Mouse (Mus musculus): ENCODE measurements at regions not wholly inside any gene's neighbourhood (a gene's known extent, or its start where the extent isn't known, plus 50 kb on each side); places are given as distances from the start of the nearest gene placed in this dataset.
"Not testable (repeated sequence)": the region's sequence is repeated elsewhere in the genome, so short reads cannot be mapped to it uniquely, and the experiment has no call there.

DNA sequence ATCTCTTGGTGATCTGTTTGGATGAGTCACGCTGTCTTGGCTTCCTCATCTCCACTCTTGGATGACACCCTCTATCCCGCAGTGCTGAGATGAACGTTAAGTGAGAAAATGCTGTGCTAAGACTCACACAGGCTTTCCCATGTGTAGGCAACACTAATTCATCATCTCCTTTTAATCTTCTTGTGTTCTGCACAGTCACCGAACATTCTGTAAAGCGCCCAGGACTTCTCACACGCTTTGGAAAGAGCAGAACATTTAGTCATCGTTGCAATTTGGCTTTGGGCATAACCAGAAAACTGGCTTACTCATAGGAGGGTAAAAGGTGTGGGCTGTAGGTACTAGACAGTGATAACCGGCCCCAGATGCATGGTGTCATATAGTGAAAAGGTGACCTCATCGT lies 94.9 kb downstream of the Plppr4 start:
- DNase-seq = no peak

GRCm38 (mm10) chr3:117247833-117248232 lies 112.8 kb downstream of the Plppr4 start:
- DNase-seq = no peak

DNA sequence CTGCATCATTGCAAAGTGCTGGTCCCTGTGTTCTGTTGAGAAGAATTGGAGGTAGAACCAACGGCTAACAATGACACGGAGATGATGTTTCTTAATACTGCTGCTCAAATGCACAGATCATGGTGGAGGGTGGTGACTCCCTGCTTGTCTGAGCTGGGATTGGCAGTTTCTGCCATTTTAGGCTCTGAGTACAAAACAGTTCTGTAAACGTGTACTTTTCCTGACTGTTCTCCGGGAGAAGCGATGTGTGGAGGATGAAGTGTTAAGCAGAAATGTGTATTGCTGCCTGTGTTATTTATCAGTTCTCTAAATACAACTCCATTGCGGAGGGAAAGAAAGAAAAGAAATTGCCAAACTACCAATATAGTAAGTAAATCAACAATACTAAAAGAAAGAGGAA lies 118.9 kb downstream of the Plppr4 start:
- DNase-seq = no peak

DNA sequence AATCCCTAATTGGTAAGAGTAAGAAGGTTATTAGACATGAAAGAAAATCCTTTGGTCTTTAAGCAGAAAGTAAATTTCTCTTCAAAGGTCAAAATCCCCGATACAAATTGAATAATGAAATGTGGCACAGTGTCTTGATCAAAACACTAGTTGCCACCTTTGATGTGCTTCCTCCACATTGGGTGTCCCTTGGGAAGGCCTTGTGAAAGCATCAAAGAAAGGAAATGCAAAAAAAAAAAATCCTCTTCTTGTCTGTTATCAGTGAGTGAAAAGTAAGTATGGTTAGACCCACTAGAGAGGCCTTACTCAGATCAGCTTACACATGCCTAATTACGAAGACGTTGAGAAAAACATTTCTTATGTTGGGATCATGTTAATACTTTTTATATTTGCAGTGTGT lies 134.1 kb downstream of the Plppr4 start:
- DNase-seq = no peak

DNA sequence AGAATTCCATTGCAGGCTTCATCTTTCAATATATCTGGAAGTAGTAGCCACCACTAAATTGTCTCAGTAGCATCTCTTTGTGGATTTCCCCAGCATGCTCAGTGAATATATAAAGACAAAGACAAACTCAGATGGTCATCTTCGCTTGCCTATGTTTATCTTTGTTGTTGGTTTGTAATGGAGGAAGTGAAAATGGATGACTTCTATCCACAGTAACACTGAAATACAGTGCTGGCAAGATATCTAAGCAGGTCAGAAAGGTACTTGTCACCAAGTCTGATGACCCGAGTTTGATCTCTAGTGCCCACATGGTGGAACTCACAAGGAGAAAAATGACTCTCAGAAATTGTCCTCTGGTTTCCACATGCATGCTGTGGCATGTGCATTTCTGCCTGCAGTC lies 135.6 kb downstream of the Plppr4 start:
- no peak for DNase-seq

DNA sequence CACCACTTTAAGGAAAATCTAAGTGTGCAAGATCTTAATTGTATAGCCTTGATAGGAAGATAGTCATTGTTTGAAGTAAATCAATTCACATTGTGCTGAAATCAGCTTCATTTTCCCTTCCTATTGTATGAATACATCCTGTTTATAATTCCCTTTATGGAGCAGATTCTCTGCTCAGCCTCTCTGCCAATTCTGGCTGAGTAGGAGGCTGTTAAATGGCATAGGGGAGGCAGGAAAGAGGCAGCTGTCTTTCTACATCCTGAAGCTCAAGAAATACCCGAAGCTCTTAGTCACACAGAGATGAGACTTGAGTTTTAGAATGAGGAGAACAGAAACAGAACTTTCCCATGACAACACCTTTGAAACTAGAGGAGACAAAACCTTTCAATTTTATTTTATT lies 142.7 kb downstream of the Plppr4 start:
- no peak for DNase-seq

DNA sequence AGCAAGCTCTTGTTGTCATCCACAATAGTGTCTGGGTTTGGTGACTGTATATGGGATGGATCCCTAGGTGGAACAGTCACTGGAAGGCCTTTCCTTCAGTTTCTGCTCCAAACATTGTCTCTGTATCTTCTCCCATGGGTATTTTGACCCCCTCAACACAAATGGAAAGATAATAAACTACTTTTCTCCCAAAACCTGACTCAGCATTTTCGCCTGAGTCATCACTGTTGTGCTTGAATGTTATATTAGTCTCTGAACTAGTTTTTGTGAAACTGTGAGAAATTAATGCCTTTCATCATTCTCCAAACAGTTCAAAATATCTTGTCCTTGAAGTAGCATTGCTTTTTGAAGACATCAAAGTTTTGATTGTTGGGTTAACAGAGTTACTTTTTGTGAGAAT lies 168.8 kb downstream of the Plppr4 start:
- DNase-seq = no peak

- no peak for DNase-seq
These were observed 171.7 kb downstream of the Plppr4 start for GRCm38 (mm10) chr3:117188782-117189500.

GRCm38 (mm10) chr3:117183654-117184184 lies 177.0 kb downstream of the Plppr4 start:
- no peak for DNase-seq

DNA sequence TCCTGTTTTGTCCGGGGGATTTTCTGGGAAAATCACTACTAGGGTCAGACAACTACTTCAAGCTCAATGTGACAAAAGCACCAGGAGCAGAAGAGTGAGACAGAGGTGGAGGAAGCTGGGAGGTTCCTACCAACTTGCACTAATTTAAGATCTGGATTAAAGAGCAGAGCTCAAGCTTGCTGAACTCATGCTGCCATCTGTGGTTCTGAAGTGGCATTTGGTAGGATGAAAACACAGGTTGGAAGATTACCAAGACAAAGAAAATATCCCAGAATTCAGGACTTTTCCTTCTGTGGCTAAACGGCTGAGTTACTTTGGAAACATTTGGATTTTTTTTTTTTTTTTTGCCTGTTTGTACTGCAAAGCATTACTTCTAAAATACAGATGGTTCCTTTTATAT lies 190.9 kb downstream of the Plppr4 start:
- DNase-seq = no peak

- no peak for DNase-seq
These were observed 194.3 kb upstream of the Palmd start for GRCm38 (mm10) chr3:117163046-117163445.

DNA sequence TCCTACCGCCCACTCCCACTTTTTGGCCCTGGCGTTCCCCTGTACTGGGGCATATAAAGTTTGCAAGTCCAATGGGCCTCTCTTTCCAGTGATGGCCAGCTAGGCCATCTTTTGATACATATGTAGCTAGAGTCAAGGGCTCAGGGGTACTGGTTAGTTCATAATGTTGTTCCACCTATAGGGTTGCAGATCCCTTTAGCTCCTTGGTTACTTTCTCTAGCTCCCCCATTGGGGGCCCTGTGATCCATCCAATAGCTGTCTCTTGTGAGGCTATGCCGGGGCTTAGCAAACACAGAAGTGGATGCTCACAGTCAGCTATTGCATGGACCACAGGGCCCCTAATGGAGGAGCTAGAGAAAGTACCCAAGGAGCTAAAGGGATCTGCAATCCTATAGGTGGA lies 191.9 kb upstream of the Palmd start:
- not testable (repeated sequence) for DNase-seq

DNA sequence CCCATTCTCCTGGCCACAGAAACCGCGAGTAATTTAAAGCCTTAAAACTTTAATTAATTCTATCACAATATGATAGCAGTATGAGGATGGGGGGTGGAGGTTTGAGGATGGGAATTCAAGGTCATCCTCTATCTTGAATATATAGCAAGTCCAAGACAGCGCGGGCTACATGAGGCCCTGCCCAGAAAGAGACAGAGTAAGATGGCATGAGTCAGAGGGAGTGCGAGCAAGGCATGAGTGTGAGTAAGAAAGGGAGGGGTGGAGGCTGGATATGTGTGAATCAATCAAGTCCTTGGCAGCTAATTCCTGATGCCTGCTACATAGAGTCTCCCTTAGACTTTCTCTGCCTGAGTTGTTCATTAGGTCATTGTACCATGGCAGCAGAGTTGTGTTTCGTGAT lies 186.5 kb upstream of the Palmd start:
- no peak for DNase-seq

DNA sequence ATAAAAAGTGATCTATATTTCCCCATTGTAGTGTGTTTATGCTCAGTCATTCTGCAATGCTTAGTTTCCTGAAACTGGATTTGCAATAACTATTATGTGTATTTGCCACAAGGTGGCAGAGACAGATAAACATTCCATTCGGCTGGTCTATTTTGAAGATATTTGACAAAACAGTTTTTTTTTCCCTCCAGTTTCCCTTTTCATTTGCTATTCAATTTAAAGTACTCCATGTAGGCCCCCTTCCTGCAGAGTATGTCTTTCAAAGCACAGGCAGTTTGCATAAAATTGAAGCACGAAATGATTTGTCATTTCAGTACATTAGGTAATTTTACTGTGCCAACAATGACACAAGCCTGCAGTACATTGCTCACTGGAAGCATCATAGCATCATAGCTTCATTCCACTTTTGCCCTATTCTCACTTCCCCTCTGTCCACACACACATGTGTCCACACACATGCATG lies 184.3 kb upstream of the Palmd start:
- no peak for DNase-seq

- DNase-seq = no peak
These were observed 183.6 kb upstream of the Palmd start for GRCm38 (mm10) chr3:117152414-117152813.

GRCm38 (mm10) chr3:117147414-117147813 lies 178.6 kb upstream of the Palmd start:
- DNase-seq = no peak

DNA sequence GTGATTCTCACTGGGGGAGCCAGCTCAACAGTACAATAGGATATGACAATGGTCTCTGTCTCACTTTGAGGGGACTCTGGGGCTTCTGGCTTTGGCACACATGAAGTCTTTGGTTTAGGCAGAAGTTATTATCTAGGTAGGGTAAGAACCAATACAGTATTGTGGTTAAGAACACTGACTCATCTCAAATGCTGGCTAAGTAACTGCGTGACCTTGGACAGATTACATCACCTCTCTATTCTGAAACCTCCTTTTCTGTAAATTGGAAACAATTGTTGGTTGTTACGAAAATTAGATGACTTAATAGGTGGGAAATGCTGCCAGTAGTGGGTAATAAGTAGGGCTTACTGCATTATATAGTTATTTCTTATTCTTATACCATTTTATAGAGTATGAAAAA lies 171.0 kb upstream of the Palmd start:
- DNase-seq = no peak

GRCm38 (mm10) chr3:117138720-117139119 lies 169.9 kb upstream of the Palmd start:
- no peak for DNase-seq

DNA sequence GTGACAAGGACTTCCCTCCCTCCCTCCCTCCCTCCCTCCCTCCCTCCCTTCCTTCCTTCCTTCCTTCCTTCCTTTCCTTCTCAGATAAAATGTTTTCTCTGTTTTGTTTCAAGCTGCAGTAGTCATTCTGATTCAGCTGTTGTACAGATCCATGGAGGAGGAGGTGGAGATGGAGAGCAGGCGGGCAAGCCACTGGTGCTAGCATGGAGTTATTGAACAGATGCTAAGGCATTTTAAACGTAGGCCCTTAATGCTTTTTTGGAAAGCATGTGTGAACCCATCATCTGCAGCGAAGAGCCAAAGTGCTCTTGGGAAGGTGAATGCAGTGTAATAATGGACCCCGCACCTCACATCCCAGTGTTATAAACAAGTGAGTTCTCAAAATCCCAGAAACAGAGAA lies 164.1 kb upstream of the Palmd start:
- no peak for DNase-seq

GRCm38 (mm10) chr3:117122211-117122610 lies 153.4 kb upstream of the Palmd start:
- no peak for DNase-seq

DNA sequence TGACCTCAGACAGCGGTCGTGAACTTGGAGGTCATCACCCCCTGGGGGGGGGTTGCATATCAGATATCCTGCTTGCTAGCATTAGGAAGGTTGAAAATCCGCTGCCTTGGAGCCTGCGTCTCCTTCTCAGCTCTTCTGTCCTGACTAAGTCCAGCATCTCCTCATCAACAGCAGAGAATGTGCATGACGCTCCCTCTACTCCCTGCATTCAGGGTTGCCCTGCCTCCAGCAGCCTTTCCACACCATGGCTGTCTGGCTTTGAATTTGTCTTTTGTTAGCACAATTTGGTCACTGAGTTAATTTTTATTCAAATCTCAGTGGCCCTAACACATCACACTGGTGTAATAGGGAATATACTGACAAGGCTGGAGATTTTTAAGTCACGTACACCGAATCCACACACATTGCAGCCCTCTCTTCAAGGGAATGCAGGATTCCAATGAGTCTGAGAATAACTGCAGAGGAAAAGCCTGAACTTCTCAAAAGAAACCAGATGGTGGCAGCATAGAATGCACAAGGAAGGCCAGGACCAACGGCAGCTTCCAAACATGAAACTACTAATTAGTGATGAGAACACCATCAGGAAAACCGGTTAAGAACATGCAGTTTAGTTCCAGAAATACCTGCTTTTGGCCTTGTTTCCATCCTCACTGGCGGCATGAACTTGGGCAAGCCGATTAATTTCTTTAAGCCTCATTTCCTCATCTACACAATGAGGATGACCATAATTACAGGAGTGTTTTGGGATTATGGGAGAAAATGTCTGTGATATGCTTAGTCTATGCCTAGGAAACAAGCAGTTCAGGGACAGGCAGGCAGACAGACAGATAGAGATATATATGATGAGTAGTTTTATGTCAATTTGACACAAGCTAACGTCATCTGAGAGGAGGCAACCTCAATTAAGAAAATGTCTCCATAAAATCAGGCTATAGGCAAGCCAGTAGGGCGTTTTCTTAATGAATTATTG lies 151.6 kb upstream of the Palmd start:
- DNase-seq = no peak

GRCm38 (mm10) chr3:117119576-117119975 lies 150.8 kb upstream of the Palmd start:
- no peak for DNase-seq

GRCm38 (mm10) chr3:117117838-117118237 lies 149.1 kb upstream of the Palmd start:
- DNase-seq = no peak

DNA sequence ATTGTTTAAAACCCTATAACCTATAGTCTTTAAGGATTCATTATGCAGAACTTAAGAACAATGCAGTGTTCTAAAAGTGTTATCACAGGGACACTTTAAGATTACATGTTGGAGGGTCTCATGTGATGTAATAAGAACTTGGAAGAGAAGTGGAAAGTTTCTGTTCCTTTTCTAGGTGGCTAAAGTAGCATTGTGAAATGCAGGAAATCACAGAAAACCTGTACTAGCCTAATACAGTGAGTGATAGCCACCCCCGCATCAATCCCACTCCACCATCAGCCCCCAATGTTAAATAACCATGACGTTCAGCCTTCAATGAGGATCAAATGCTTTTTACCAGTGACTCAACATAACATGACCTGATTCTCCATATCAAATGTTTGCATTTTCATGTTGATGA lies 147.4 kb upstream of the Palmd start:
- DNase-seq = no peak

Data from heart, adult 11 months (tissue).